Mouse (Mus musculus): Measurements from ENCODE around the gene Gm10139. TPM values are rescaled to one million over a fixed set of nuclear protein-coding genes. Genes with fewer than 3 reads are reported as not detected.
"Not testable (repeated sequence)": the region's sequence is repeated elsewhere in the genome, so short reads cannot be mapped to it uniquely, and the experiment has no call there.

The Gm10139 gene
- not detected in 2 replicates for polyA plus RNA-seq (2016; fragmentation: Nextera tagmentation; extraction: Ambion mirVana)

GRCm38 (mm10) chr13:65512378-65512777 lies at the start of gene Gm10139:
Gene Gm10139, plus strand, starts transcription at chr13:65512678.
- WGBS, result 70% methylated on average over 1 of the region's 3 CpGs
- H3K9ac ChIP-seq; H3K4me3 ChIP-seq; H3K36me3 ChIP-seq; H3K4me1 ChIP-seq (replicated peaks); H3K27ac ChIP-seq (ENCODE audit: poor library complexity, severe bottlenecking); ATAC-seq (ENCODE audit: insufficient number of reproducible peaks, low FRiP score); H3K4me2 ChIP-seq; H3K9me3 ChIP-seq (replicated peaks); H3K27me3 ChIP-seq (replicated peaks): not testable (repeated sequence)

DNA sequence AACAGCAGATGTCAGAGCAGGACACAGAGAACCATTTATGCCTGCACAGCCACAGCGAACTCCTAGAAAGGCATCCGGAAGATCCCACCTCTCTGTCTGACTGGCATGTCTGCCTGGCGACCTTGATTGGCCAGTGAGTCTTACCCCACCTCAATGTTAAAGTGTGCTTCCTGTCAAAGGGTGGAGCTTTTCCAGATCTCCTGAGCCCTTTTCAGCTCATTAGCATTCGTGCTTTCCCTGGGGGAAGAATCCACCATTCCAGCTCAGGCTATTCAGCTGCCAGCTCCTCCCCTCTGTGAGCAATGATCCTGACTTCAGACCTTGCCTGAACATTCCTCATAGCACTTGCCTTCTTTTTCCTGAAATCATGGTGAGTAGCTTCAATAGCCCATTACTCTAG lies 45.2 kb downstream of the Gm10139 start:
- 66% methylated on average over 4 of the region's 4 CpGs for WGBS

More for the DNA sequence above, 45.2 kb downstream of the Gm10139 start:
- H3K4me1 ChIP-seq (replicated peaks); H3K27ac ChIP-seq (ENCODE audit: poor library complexity, severe bottlenecking); H3K27me3 ChIP-seq (replicated peaks); H3K9ac ChIP-seq; H3K4me2 ChIP-seq; ATAC-seq (ENCODE audit: insufficient number of reproducible peaks, low FRiP score); H3K36me3 ChIP-seq; H3K4me3 ChIP-seq; H3K9me3 ChIP-seq (replicated peaks): not testable (repeated sequence)

Other genes with a start within 250 kb of the Gm10139 start
- gene Zfp369, start 233.9 kb upstream of the Gm10139 start, polyA plus RNA-seq (2016; fragmentation: Nextera tagmentation; extraction: Ambion mirVana), result 16.5 and 19.1 TPM in 2 replicates

All from heart, embryonic 12.5 days (tissue).